Mouse (Mus musculus) thymus, postnatal 0 days (tissue): ENCODE measurements around the gene Cep164. TPM values are rescaled to one million over a fixed set of nuclear protein-coding genes. Genes with fewer than 3 reads are reported as not detected.

ENCODE experiments used
- polyA plus RNA-seq: library from polyadenylated mRNA; unstranded; fragments of >200 nt; fragmentation: Nextera tagmentation; extraction: Ambion mirVana; gene quantifications from 2 replicates; pipeline ENCODE4 v1.2.1, GENCODE M21; 2015

Cep164 gene
- polyA plus RNA-seq, 1 experiment from 2014 or later = 22.5 TPM

Other genes starting within 250 kb of the Cep164 start
- gene Bace1, start 9.9 kb upstream of the Cep164 start, polyA plus RNA-seq = 8.0 and 10.3 TPM in 2 replicates
- 24.2 and 31.3 TPM in 2 replicates for gene Pcsk7, start 77.8 kb upstream of the Cep164 start, polyA plus RNA-seq
- 27.0 and 35.6 TPM in 2 replicates for gene Rnf214, start 78.2 kb upstream of the Cep164 start, polyA plus RNA-seq
- 13.0 and 16.2 TPM in 2 replicates for gene Tagln, start 107.4 kb upstream of the Cep164 start, polyA plus RNA-seq
- 58.0 and 64.2 TPM in 2 replicates for gene Sidt2, start 126.6 kb upstream of the Cep164 start, polyA plus RNA-seq
- 110 TPM in 2 replicates for gene Pafah1b2, start 184.0 kb upstream of the Cep164 start, polyA plus RNA-seq
- gene Sik3, start 184.1 kb upstream of the Cep164 start, polyA plus RNA-seq = 6.3 and 9.4 TPM in 2 replicates